ENCODE assay signal across 8 mouse cellular contexts in genomic region chr1:135146946-135147701, GRCm38 (mm10). TPM values are rescaled to one million over a fixed set of nuclear protein-coding genes. Genes with fewer than 3 reads are reported as not detected.
DNase-seq lines count a peak whose midpoint lies in the region; ATAC-seq lines count a peak whose summit lies in the region.

No protein-coding gene starts in this region.

- peak overlapping the region; percentile 95 for H3K9ac ChIP-seq in hindbrain, embryonic 13.5 days

- H3K27ac ChIP-seq in hindbrain, embryonic 13.5 days, result peak overlapping the region; percentile 96

- H3K4me3 ChIP-seq in hindbrain, embryonic 13.5 days, result peak overlapping the region; percentile 100

- H3K36me3 ChIP-seq in hindbrain, embryonic 13.5 days, result peaks cover 11% of the 10 kb centered on the region

- WGBS in hindbrain, embryonic 13.5 days, result under 1% methylated on average over 69 of the region's 69 CpGs

- DNase-seq in NIH3T3 (ENCODE audit: low read depth), result peak; percentile 94
- DNase-seq in cerebellum, postnatal 14 days, result peak; percentile 82 to 86
- DNase-seq in frontal cortex, postnatal 25 days (ENCODE audit: low spot score in 2 of 2), result peak; percentile 59 to 63
- peak; percentile 64 to 76 for DNase-seq in layer of hippocampus, postnatal 25 days (ENCODE audit: extremely low spot score in 1 of 2, low spot score in 1 of 2)
- DNase-seq in lung, postnatal 25 days (ENCODE audit: low spot score), result peak; percentile 91
- peak; percentile 83 for DNase-seq in ovary, postnatal 36 days (ENCODE audit: low spot score)
- DNase-seq in thymus, postnatal 14 days, result peak; percentile 60

- H3K4me2 ChIP-seq in hindbrain, embryonic 13.5 days, result peak overlapping the region; percentile 98

- H3K9me3 ChIP-seq in hindbrain, embryonic 13.5 days, result no peaks in the 10 kb centered on the region

- H3K27me3 ChIP-seq in hindbrain, embryonic 13.5 days, result 0 out of 2 replicates have a peak, but pooled peaks cover 3% of the 10 kb centered on the region

- peak; percentile 68 for ATAC-seq in hindbrain, embryonic 13.5 days (ENCODE audit: low FRiP score)

- H3K4me1 ChIP-seq in hindbrain, embryonic 13.5 days (replicated peaks), result peaks cover 46% of the 10 kb centered on the region

RNA-seq across cellular contexts. Expression of gene Arl8a, which starts 0.5 kb away (rescaled TPM):
- polyA plus RNA-seq in hindbrain, embryonic 13.5 days (2015; fragmentation: Nextera tagmentation; extraction: Ambion mirVana), result 284 and 285 TPM in 2 replicates
- total RNA-seq in layer of hippocampus, postnatal 25 days (2021), result 100 to 1,000 TPM; 259 to 264 TPM

RNA-seq across cellular contexts. Expression of gene Ptpn7, which starts 14.6 kb away (rescaled TPM):
- 0.62 and 0.88 TPM in 2 replicates for polyA plus RNA-seq in hindbrain, embryonic 13.5 days (2015; fragmentation: Nextera tagmentation; extraction: Ambion mirVana)
- total RNA-seq in layer of hippocampus, postnatal 25 days (2021), result under 1 TPM in 1 of 2 experiments, not detected in 1; 0.12 TPM

RNA-seq across cellular contexts. Expression of gene Gpr37l1, which starts 20.4 kb away (rescaled TPM):
- 0.35 and 0.41 TPM in 2 replicates for polyA plus RNA-seq in hindbrain, embryonic 13.5 days (2015; fragmentation: Nextera tagmentation; extraction: Ambion mirVana)
- 100 to 1,000 TPM; 226 to 229 TPM for total RNA-seq in layer of hippocampus, postnatal 25 days (2021)

RNA-seq across cellular contexts. Expression of gene Lgr6, which starts 42.0 kb away (rescaled TPM):
- 0.47 and 0.92 TPM in 2 replicates for polyA plus RNA-seq in hindbrain, embryonic 13.5 days (2015; fragmentation: Nextera tagmentation; extraction: Ambion mirVana)
- total RNA-seq in layer of hippocampus, postnatal 25 days (2021), result 1 to 10 TPM; 1.6 to 2.4 TPM

Comparison
In these comparisons a context has a peak if more than half of its experiments do, and no peak if none do; other contexts are left out.
1. Peak in every context shown above with its lines: DNase-seq, ATAC-seq, H3K4me3 ChIP-seq and H3K27ac ChIP-seq.